Mouse (Mus musculus): ENCODE measurements around the gene Edf1.

DNA sequence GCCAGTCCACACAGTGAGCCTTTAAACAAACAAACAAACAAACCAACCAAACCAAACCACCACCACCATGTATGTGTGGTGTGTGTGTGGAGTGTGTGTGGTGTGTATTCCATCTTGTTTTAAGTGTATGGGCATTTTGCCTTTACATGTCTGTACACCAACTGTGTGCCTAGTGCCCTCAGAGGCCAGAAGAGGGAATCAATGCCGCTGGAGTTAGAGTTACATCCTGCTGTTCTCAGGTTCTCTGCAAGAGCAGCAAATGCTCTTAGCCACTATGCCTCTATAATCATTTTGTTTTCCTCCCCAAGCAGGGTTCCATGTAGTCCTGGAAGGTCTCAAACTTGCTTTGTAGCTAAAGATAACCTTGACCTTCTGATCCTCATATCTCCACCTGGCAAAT is 1.4 kb upstream of the Edf1 start:
- no peak for TF ChIP-seq POLR2A (IDR thresholded peaks at IDR 0.05; ENCODE audit: insufficient read length, low read depth)
- no peak for TF ChIP-seq SRF (IDR thresholded peaks at IDR 0.05; ENCODE audit: control insufficient read depth, insufficient read length, low read depth)
- no peak for TF ChIP-seq TCF12 (IDR thresholded peaks at IDR 0.05; ENCODE audit: insufficient read depth, poor library complexity, severe bottlenecking)
- TF ChIP-seq MYOG (IDR thresholded peaks at IDR 0.05; ENCODE audit: control insufficient read depth in 1 of 3, insufficient read depth in 1 of 3, insufficient read length in 2 of 3, low read depth in 2 of 3), result no peak
- TF ChIP-seq MAX (IDR thresholded peaks at IDR 0.05; ENCODE audit: low read depth), result no peak
- TF ChIP-seq MYOD1 (IDR thresholded peaks at IDR 0.05; ENCODE audit: control insufficient read depth in 1 of 3, insufficient read length in 2 of 3, low read depth in 2 of 3), result no peak
- TF ChIP-seq POLR2AphosphoS2 (IDR thresholded peaks at IDR 0.05; ENCODE audit: insufficient read length, low read depth), result no peak
- no peak for TF ChIP-seq E2F4 (IDR thresholded peaks at IDR 0.05; ENCODE audit: insufficient read depth)
- no peak for TF ChIP-seq REST (IDR thresholded peaks at IDR 0.05; ENCODE audit: insufficient read depth, insufficient read length)

Data from myocyte (in vitro differentiated cells).